Mouse (Mus musculus) midbrain, postnatal 0 days (tissue): ENCODE data around the gene Megf6. TPM values are rescaled to one million over a fixed set of nuclear protein-coding genes. Genes with fewer than 3 reads are reported as not detected.

Experiments
- ATAC-seq: fragments of 200-750 bp; cut with Nextera tagmentation; 2 replicates; pipeline ENCODE4 v1.8.0; 2017; ENCODE audit warnings: moderate number of reproducible peaks, mild to moderate bottlenecking, moderate TSS enrichment, moderate library complexity; ENCODE audit not compliant: low FRiP score
- DNase-seq: peaks from one replicate; pipeline ENCODE4 v3.0.0-alpha.2; 2015; ENCODE audit warnings: low spot score
- H3K27ac ChIP-seq: fragments of 300-500 bp; sonication (generic); 2 replicates; pipeline ENCODE4 v1.5.1; 2014; ENCODE audit warnings: low read depth, mild to moderate bottlenecking, low read length, mixed read lengths
- H3K27me3 ChIP-seq: fragments of 300-500 bp; sonication (generic); 2 replicates; pipeline ENCODE4 v1.6.1; 2014; ENCODE audit warnings: low read length, control low read depth, mixed read lengths; ENCODE audit not compliant: insufficient read depth
- H3K36me3 ChIP-seq: fragments of 300-500 bp; sonication (generic); 2 replicates; pipeline ENCODE4 v1.6.1; 2014; ENCODE audit warnings: low read length, control low read depth, mixed read lengths; ENCODE audit not compliant: insufficient read depth
- H3K4me1 ChIP-seq: fragments of 300-500 bp; sonication (generic); 2 replicates; pipeline ENCODE4 v1.6.1; 2014; ENCODE audit warnings: mild to moderate bottlenecking, control low read depth, antibody characterized with exemption, low read length, mixed read lengths; ENCODE audit not compliant: insufficient read depth
- H3K4me2 ChIP-seq: fragments of 300-500 bp; sonication (generic); 2 replicates; pipeline ENCODE4 v1.6.1; 2014; ENCODE audit warnings: low read depth, mild to moderate bottlenecking, low read length, mixed read lengths; ENCODE audit not compliant: poor library complexity, severe bottlenecking
- H3K4me3 ChIP-seq: fragments of 300-500 bp; sonication (generic); 2 replicates; pipeline ENCODE4 v1.5.1; 2014; ENCODE audit warnings: low read depth, mild to moderate bottlenecking, low read length, moderate library complexity
- H3K9ac ChIP-seq: fragments of 300-500 bp; sonication (generic); replicated peaks from 2 replicates; pipeline ENCODE4 v1.6.1; 2014; ENCODE audit warnings: mild to moderate bottlenecking, low read length, moderate library complexity, mixed read lengths; ENCODE audit not compliant: poor library complexity, severe bottlenecking
- H3K9me3 ChIP-seq: fragments of 300-500 bp; sonication (generic); 2 replicates; pipeline ENCODE4 v1.6.1; 2016; ENCODE audit warnings: low read length, control low read depth
- CTCF ChIP-seq: IDR thresholded peaks from 2 replicates; pipeline ENCODE4 v1.5.1; 2016; ENCODE audit warnings: antibody characterized with exemption, mild to moderate bottlenecking
- WGBS: fragments of 180-500 bp; shearing (Covaris S2); extraction: QIAGEN DNeasy Blood & Tissue Kit; methylation state at CpG from one replicate; pipeline ENCODE4 v1.1.7; 2014; 5-methylcytosine and 5-hydroxymethylcytosine counted together
- polyA plus RNA-seq: library from polyadenylated mRNA; unstranded; fragments of >200 nt; fragmentation: Nextera tagmentation; extraction: Ambion mirVana; gene quantifications from 2 replicates; pipeline ENCODE4 v1.2.1, GENCODE M21; 2015
- total RNA-seq: library from RNA; depleted of rRNA; stranded (reverse); fragments of >200 nt; gene quantifications from 2 replicates; pipeline ENCODE4 v1.2.3, GENCODE M21; 2014

Megf6 gene
- total and polyA plus RNA-seq, 2 experiments from 2014 or later = 12.1 to 68.0 TPM

DNA sequence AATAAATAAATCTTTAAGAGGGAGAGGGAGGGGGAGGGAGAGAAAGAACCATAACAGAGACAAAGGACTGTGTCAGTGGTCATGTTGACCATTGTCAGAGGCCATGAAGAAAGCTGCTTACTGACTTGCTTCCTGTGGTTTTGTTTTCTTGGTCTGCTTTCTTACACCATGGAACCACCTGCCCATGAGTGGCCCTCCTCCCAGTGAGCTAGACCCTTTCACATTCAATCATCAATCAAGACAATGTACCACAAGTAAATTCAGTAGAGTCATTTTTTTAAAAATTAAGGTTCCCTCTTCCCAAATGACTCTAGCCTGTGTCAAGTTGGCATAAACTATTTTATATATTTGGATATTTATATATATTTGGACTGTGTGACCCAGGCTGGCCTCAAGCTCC is 40.6 kb upstream of the Megf6 start:
- Histone ChIP-seq H3K9me3 (no peaks in the 10 kb centered on the region), H3K4me3 (no peak overlapping the region), H3K36me3 (no peaks in the 10 kb centered on the region), H3K4me1 (no peaks in the 10 kb centered on the region), H3K9ac (no peak overlapping the region), H3K27ac (no peak overlapping the region), H3K27me3 (peaks cover 4% of the 10 kb centered on the region; the same call in 1 of the 2 replicates), H3K4me2 (no peak overlapping the region)
- ATAC-seq (no peak), DNase-seq (no peak)
- no peak for TF ChIP-seq CTCF

DNA sequence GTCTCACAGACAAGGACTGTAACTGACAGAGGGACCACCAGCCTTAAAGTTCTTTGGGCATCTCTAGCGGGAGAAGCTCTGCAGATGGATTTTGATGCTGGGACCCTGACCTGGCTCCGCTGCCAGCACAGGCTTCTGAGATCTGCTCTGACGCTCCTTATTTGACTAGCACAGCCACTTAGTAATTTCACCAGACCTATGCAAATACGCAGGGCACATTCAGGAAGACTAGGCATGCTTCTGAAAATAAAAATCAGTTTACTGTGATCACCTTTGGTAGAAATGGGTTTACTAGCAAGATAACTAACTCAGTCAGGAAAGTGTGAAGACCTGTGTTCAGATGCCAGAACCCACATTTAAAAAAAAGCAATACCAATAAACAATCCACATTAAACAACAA is 38.6 kb upstream of the Megf6 start:
- H3K27me3 ChIP-seq = peaks cover 10% of the 10 kb centered on the region; the same call in 1 of the 2 replicates
- 76% methylated on average over 4 of the region's 4 CpGs for WGBS
- H3K27ac ChIP-seq = no peak overlapping the region
- H3K9me3 ChIP-seq = no peaks in the 10 kb centered on the region
- H3K36me3 ChIP-seq = no peaks in the 10 kb centered on the region
- no peak overlapping the region for H3K4me2 ChIP-seq
- no peak overlapping the region for H3K4me3 ChIP-seq
- ATAC-seq = no peak
- no peaks in the 10 kb centered on the region for H3K4me1 ChIP-seq
- TF ChIP-seq CTCF = no peak
- H3K9ac ChIP-seq = no peak overlapping the region
- no peak for DNase-seq

- no peak for DNase-seq
These were observed 35.7 kb upstream of the Megf6 start for GRCm38 (mm10) chr4:154134803-154135202.

GRCm38 (mm10) chr4:154137139-154137538 is 33.4 kb upstream of the Megf6 start:
- WGBS = 64% methylated on average over 5 of the region's 5 CpGs
- no peak for TF ChIP-seq CTCF
- ATAC-seq (no peak), DNase-seq (no peak)
- Histone ChIP-seq H3K27me3 (peaks cover 54% of the 10 kb centered on the region), H3K9ac (no peak overlapping the region), H3K9me3 (no peaks in the 10 kb centered on the region), H3K27ac (no peak overlapping the region), H3K4me1 (peaks cover 7% of the 10 kb centered on the region; the same call in 1 of the 2 replicates), H3K4me3 (no peak overlapping the region), H3K4me2 (no peak overlapping the region), H3K36me3 (no peaks in the 10 kb centered on the region)

More at GRCm38 (mm10) chr4:154134803-154135202, 35.7 kb upstream of the Megf6 start:
- TF ChIP-seq CTCF = no peak
- no peak overlapping the region for H3K4me3 ChIP-seq
- no peak overlapping the region for H3K27ac ChIP-seq
- no peak overlapping the region for H3K4me2 ChIP-seq
- H3K4me1 ChIP-seq = peaks cover 2% of the 10 kb centered on the region; the same call in 1 of the 2 replicates
- no peak for ATAC-seq
- WGBS = 67% methylated on average over 4 of the region's 4 CpGs
- H3K9me3 ChIP-seq = no peaks in the 10 kb centered on the region
- no peaks in the 10 kb centered on the region for H3K36me3 ChIP-seq
- peaks cover 38% of the 10 kb centered on the region for H3K27me3 ChIP-seq
- H3K9ac ChIP-seq = no peak overlapping the region

DNA sequence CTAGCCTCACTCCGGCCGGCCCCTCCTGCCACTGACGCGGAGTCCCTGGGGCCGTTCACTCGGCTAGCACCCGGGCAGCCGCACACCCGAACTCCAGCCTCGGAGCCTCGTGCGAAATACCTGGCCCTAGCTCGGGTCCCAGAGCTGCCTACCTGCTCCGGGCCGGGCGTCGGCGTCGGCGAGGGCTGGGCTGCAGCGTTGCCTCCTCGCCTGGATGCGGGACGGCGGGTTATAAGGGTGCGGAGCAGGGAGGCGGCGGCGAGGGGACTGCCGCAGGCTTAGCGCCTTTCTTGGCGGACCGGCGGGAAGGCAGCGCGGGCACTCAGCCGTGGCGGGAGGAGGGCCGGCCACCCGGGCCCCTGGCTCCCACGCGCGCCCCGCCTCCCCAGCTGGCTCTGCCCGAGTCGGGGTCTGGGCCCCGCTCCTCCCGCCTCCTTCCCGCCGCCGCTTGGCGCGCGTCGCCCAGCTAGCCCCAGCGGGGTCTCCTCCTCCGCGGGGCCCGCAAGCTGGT is 30.8 kb upstream of the Megf6 start:
- no peak for ATAC-seq
- Histone ChIP-seq H3K9ac (peak overlapping the region; percentile 33; the same call in 1 of the 2 replicates), H3K4me1 (peaks cover 13% of the 10 kb centered on the region; the same call in 1 of the 2 replicates), H3K27ac (no peak overlapping the region), H3K27me3 (peaks cover 52% of the 10 kb centered on the region), H3K36me3 (no peaks in the 10 kb centered on the region), H3K9me3 (no peaks in the 10 kb centered on the region), H3K4me2 (peak overlapping the region; percentile 84), H3K4me3 (peak overlapping the region; percentile 41)
- TF ChIP-seq CTCF = no peak
- WGBS = under 1% methylated on average over 26 of the region's 59 CpGs
- DNase-seq = no peak

DNA sequence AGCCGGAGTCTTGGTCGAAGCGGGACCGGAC is 30.5 kb upstream of the Megf6 start, which contains the start of gene Trp73:
Trp73 (minus strand) TSS at position 27 of the 31 bp plus-strand sequence.
- 0% methylated on average over 1 of the region's 4 CpGs for WGBS
- Histone ChIP-seq H3K4me1 (peaks cover 13% of the 10 kb centered on the region; the same call in 1 of the 2 replicates), H3K4me2 (peak within 1 kb of the TSS; percentile 84), H3K27ac (no peak within 1 kb of the TSS), H3K36me3 (no peaks in the 10 kb centered on the region), H3K9me3 (no peaks in the 10 kb centered on the region), H3K27me3 (peaks cover 50% of the 10 kb centered on the region), H3K4me3 (peak within 1 kb of the TSS; percentile 41), H3K9ac (peak within 1 kb of the TSS; percentile 33; the same call in 1 of the 2 replicates)
- no peak for TF ChIP-seq CTCF
- no peak for ATAC-seq
- no peak for DNase-seq
